Mouse (Mus musculus) cortical plate, adult 2 months (tissue): ENCODE results near the gene Pgm5.

ENCODE experiments used
- CTCF ChIP-seq: fragments of 200-500 bp; IDR thresholded peaks from 2 replicates; pipeline ENCODE4 v1.5.1; 2011; ENCODE audit warnings: mild to moderate bottlenecking, control low read depth, low read length; ENCODE audit not compliant: insufficient read depth; ENCODE audit errors: extremely low read depth
- POLR2A ChIP-seq: fragments of 200-500 bp; IDR thresholded peaks from 2 replicates; pipeline ENCODE4 v1.6.1; 2011; ENCODE audit warnings: mild to moderate bottlenecking, low read length, control low read depth; ENCODE audit not compliant: insufficient read depth; ENCODE audit errors: extremely low read depth

DNA sequence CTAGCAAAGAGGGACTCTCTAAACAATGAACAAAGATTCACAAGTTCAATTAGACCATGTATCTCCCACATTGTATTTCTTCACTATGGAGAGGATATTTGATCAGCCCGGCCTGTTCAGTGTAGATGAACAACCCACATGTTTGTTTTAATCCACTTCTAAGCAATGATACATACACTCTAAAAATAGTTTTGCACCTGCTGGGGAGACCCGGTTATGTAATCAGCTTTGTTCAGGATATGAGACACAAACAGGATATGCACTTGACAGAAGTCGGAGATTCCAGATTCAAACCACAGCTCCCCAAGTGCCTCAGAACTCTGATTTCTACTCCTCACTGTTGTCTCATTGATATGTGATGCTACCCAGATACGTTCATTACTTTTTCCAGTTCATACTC is 37.1 kb downstream of the Pgm5 start:
- TF ChIP-seq POLR2A (no peak), CTCF (no peak)
